Mouse (Mus musculus): Measurements from ENCODE around the gene Mdm2. TPM values are rescaled to one million over a fixed set of nuclear protein-coding genes. Genes with fewer than 3 reads are reported as not detected.

Mdm2 gene
- polyA plus RNA-seq, 1 experiment from 2014 or later = 35.1 TPM

GRCm38 (mm10) chr10:117655908-117656661 is 54.5 kb downstream of the Mdm2 start:
- Histone ChIP-seq H3K9ac (no peak overlapping the region), H3K4me1 (replicated peaks) (no peaks in the 10 kb centered on the region), H3K36me3 (no peaks in the 10 kb centered on the region), H3K4me2 (replicated peaks) (no peak overlapping the region), H3K27ac (no peak overlapping the region), H3K4me3 (replicated peaks) (no peak overlapping the region), H3K9me3 (no peaks in the 10 kb centered on the region), H3K27me3 (replicated peaks) (no peaks in the 10 kb centered on the region)
- no peak for ATAC-seq
- 52% methylated on average over 7 of the region's 7 CpGs for WGBS

- H3K36me3 ChIP-seq = no peaks in the 10 kb centered on the region
- no peak overlapping the region for H3K4me2 ChIP-seq (replicated peaks)
- no peaks in the 10 kb centered on the region for H3K27me3 ChIP-seq (replicated peaks)
- H3K4me3 ChIP-seq (replicated peaks) = no peak overlapping the region
- no peaks in the 10 kb centered on the region for H3K9me3 ChIP-seq
- H3K9ac ChIP-seq = no peak overlapping the region
- H3K4me1 ChIP-seq (replicated peaks) = no peaks in the 10 kb centered on the region
- no peak for ATAC-seq
- WGBS = 79% methylated on average over 9 of the region's 9 CpGs
- H3K27ac ChIP-seq = no peak overlapping the region
These were observed 55.1 kb downstream of the Mdm2 start for GRCm38 (mm10) chr10:117655460-117655859.

- Histone ChIP-seq H3K4me2 (replicated peaks) (no peak overlapping the region), H3K36me3 (no peaks in the 10 kb centered on the region), H3K27me3 (replicated peaks) (no peaks in the 10 kb centered on the region), H3K4me1 (replicated peaks) (no peaks in the 10 kb centered on the region), H3K9ac (no peak overlapping the region), H3K9me3 (no peaks in the 10 kb centered on the region), H3K4me3 (replicated peaks) (no peak overlapping the region), H3K27ac (no peak overlapping the region)
- ATAC-seq = no peak
- 74% methylated on average over 3 of the region's 3 CpGs for WGBS
These were observed 55.9 kb downstream of the Mdm2 start for GRCm38 (mm10) chr10:117654576-117655123.

GRCm38 (mm10) chr10:117653779-117654173 is 56.8 kb downstream of the Mdm2 start:
- Histone ChIP-seq H3K9me3 (no peaks in the 10 kb centered on the region), H3K4me1 (replicated peaks) (no peaks in the 10 kb centered on the region), H3K4me2 (replicated peaks) (no peak overlapping the region), H3K27ac (no peak overlapping the region), H3K9ac (no peak overlapping the region), H3K4me3 (replicated peaks) (no peak overlapping the region), H3K36me3 (no peaks in the 10 kb centered on the region), H3K27me3 (replicated peaks) (no peaks in the 10 kb centered on the region)
- ATAC-seq = no peak
- WGBS = 89% methylated on average over 7 of the region's 7 CpGs

GRCm38 (mm10) chr10:117652930-117653778 is 57.4 kb downstream of the Mdm2 start:
- Histone ChIP-seq H3K4me1 (replicated peaks) (no peaks in the 10 kb centered on the region), H3K27ac (no peak overlapping the region), H3K4me2 (replicated peaks) (no peak overlapping the region), H3K9ac (no peak overlapping the region), H3K4me3 (replicated peaks) (no peak overlapping the region), H3K36me3 (no peaks in the 10 kb centered on the region), H3K9me3 (no peaks in the 10 kb centered on the region), H3K27me3 (replicated peaks) (no peaks in the 10 kb centered on the region)
- WGBS = 85% methylated on average over 8 of the region's 8 CpGs
- no peak for ATAC-seq

- no peak for ATAC-seq
- H3K9me3 ChIP-seq = no peaks in the 10 kb centered on the region
- no peak overlapping the region for H3K9ac ChIP-seq
- H3K4me2 ChIP-seq (replicated peaks) = no peak overlapping the region
- 91% methylated on average over 4 of the region's 4 CpGs for WGBS
- no peak overlapping the region for H3K27ac ChIP-seq
- no peaks in the 10 kb centered on the region for H3K4me1 ChIP-seq (replicated peaks)
- H3K36me3 ChIP-seq = no peaks in the 10 kb centered on the region
- no peaks in the 10 kb centered on the region for H3K27me3 ChIP-seq (replicated peaks)
- H3K4me3 ChIP-seq (replicated peaks) = no peak overlapping the region
These were observed 58.2 kb downstream of the Mdm2 start for GRCm38 (mm10) chr10:117652378-117652774.

GRCm38 (mm10) chr10:117651587-117652377 is 58.8 kb downstream of the Mdm2 start:
- H3K4me3 ChIP-seq (replicated peaks) = no peak overlapping the region
- H3K9ac ChIP-seq = no peak overlapping the region
- H3K4me2 ChIP-seq (replicated peaks) = no peak overlapping the region
- 64% methylated on average over 10 of the region's 10 CpGs for WGBS
- no peaks in the 10 kb centered on the region for H3K9me3 ChIP-seq
- H3K27ac ChIP-seq = no peak overlapping the region
- no peak for ATAC-seq
- H3K4me1 ChIP-seq (replicated peaks) = no peaks in the 10 kb centered on the region
- no peaks in the 10 kb centered on the region for H3K27me3 ChIP-seq (replicated peaks)
- no peaks in the 10 kb centered on the region for H3K36me3 ChIP-seq

- no peak overlapping the region for H3K9ac ChIP-seq
- no peak overlapping the region for H3K27ac ChIP-seq
- H3K9me3 ChIP-seq = no peaks in the 10 kb centered on the region
- no peaks in the 10 kb centered on the region for H3K27me3 ChIP-seq (replicated peaks)
- H3K4me3 ChIP-seq (replicated peaks) = no peak overlapping the region
- H3K4me2 ChIP-seq (replicated peaks) = no peak overlapping the region
- 0 out of 2 replicates have a peak, but pooled peaks cover 3% of the 10 kb centered on the region for H3K4me1 ChIP-seq (replicated peaks)
- WGBS = 84% methylated on average over 7 of the region's 7 CpGs
- no peaks in the 10 kb centered on the region for H3K36me3 ChIP-seq
- ATAC-seq = no peak
These were observed 59.8 kb downstream of the Mdm2 start for GRCm38 (mm10) chr10:117650725-117651124.

GRCm38 (mm10) chr10:117650042-117650655 is 60.4 kb downstream of the Mdm2 start:
- H3K4me2 ChIP-seq (replicated peaks) = no peak overlapping the region
- ATAC-seq = no peak
- 87% methylated on average over 12 of the region's 12 CpGs for WGBS
- no peak overlapping the region for H3K27ac ChIP-seq
- H3K27me3 ChIP-seq (replicated peaks) = no peaks in the 10 kb centered on the region
- no peaks in the 10 kb centered on the region for H3K36me3 ChIP-seq
- H3K9ac ChIP-seq = no peak overlapping the region
- no peaks in the 10 kb centered on the region for H3K9me3 ChIP-seq
- H3K4me1 ChIP-seq (replicated peaks) = 0 out of 2 replicates have a peak, but pooled peaks cover 4% of the 10 kb centered on the region
- H3K4me3 ChIP-seq (replicated peaks) = no peak overlapping the region

GRCm38 (mm10) chr10:117649292-117650041 is 61.1 kb downstream of the Mdm2 start:
- no peaks in the 10 kb centered on the region for H3K9me3 ChIP-seq
- 84% methylated on average over 11 of the region's 11 CpGs for WGBS
- H3K4me1 ChIP-seq (replicated peaks) = peaks cover 7% of the 10 kb centered on the region; the same call in 1 of the 2 replicates
- no peak overlapping the region for H3K4me3 ChIP-seq (replicated peaks)
- no peak overlapping the region for H3K27ac ChIP-seq
- no peak overlapping the region for H3K9ac ChIP-seq
- no peak for ATAC-seq
- H3K27me3 ChIP-seq (replicated peaks) = no peaks in the 10 kb centered on the region
- no peak overlapping the region for H3K4me2 ChIP-seq (replicated peaks)
- H3K36me3 ChIP-seq = no peaks in the 10 kb centered on the region

GRCm38 (mm10) chr10:117648643-117649042 is 61.9 kb downstream of the Mdm2 start:
- WGBS = 80% methylated on average over 3 of the region's 3 CpGs
- Histone ChIP-seq H3K4me1 (replicated peaks) (peaks cover 7% of the 10 kb centered on the region; the same call in 1 of the 2 replicates), H3K9ac (no peak overlapping the region), H3K4me2 (replicated peaks) (no peak overlapping the region), H3K4me3 (replicated peaks) (no peak overlapping the region), H3K9me3 (no peaks in the 10 kb centered on the region), H3K36me3 (no peaks in the 10 kb centered on the region), H3K27ac (no peak overlapping the region), H3K27me3 (replicated peaks) (no peaks in the 10 kb centered on the region)
- no peak for ATAC-seq
